In the genomic region with DNA sequence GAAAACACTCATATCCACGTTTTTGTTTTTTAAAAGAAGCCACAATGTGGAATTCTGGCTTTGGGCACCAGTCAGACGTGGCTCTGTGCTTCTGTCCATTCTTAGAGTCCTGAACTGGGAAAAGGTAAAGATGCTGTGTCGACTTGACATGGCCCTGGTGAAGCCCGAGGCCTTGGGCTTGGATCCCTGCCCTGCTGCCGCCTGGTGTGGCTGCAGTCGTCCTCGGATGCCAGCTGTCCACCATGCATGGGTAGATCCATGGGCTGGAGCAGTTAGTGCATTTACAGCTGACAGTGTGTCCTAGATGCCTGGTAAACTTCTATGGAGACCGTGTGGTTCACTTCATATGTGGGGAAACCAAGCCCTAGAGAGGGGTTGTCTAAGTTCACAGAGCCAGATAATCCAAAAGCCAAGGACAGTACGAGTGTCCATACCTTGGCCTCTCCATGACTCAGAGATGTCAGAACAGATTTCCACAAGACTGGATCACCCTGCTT, we compare ENCODE assay signal across 20 mouse cellular contexts. TPM values are rescaled to one million over a fixed set of nuclear protein-coding genes. Genes with fewer than 3 reads are reported as not detected.
DNase-seq lines count a peak whose midpoint lies in the region; ATAC-seq lines count a peak whose summit lies in the region.
"Had no signal": no experiment of that assay in that cellular context is flagged by ENCODE, and none has a peak within 500 bp of the region (broad histone marks: within the 10 kb centered on the region; RNA-seq: fewer than 3 reads in every experiment).

No protein-coding gene starts in this region.

- intact Hi-C loops in gastrocnemius, postnatal 36 days (cut with DNase I): no loop called here

- H3K4me2 ChIP-seq in forebrain, embryonic 15.5 days (replicated peaks): peak overlapping the region; percentile 21; the same call in 1 of the 2 replicates
- H3K4me2 ChIP-seq in forebrain, embryonic 16.5 days (ENCODE audit: low read length): no peak overlapping the region
- no peak overlapping the region for H3K4me2 ChIP-seq in hindbrain, embryonic 12.5 days (replicated peaks)
- H3K4me2 ChIP-seq in midbrain, embryonic 16.5 days (ENCODE audit: low read length): peak overlapping the region; percentile 27; the same call in 1 of the 2 replicates
- H3K4me2 ChIP-seq: embryonic facial prominence, embryonic 13.5 days; heart, embryonic 15.5 days; limb, embryonic 12.5 days; liver, embryonic 13.5 days; lung, embryonic 15.5 days had no signal

- no peak for ATAC-seq in forebrain, embryonic 15.5 days (replicated peaks)
- no peak for ATAC-seq in forebrain, embryonic 16.5 days
- ATAC-seq in hindbrain, embryonic 12.5 days (ENCODE audit: low FRiP score): no peak; the same call in 1 of the 2 replicates
- peak; percentile 2; the same call in 1 of the 2 replicates for ATAC-seq in midbrain, embryonic 16.5 days

- H3K27me3 ChIP-seq in forebrain, embryonic 15.5 days: no peaks in the 10 kb centered on the region
- no peaks in the 10 kb centered on the region for H3K27me3 ChIP-seq in forebrain, embryonic 16.5 days (replicated peaks; ENCODE audit: control insufficient read depth, insufficient read depth, low read length)
- peaks cover 9% of the 10 kb centered on the region; the same call in 1 of the 2 replicates for H3K27me3 ChIP-seq in hindbrain, embryonic 12.5 days
- no peaks in the 10 kb centered on the region for H3K27me3 ChIP-seq in midbrain, embryonic 16.5 days (ENCODE audit: control insufficient read depth, insufficient read depth, low read depth, low read length)
- H3K27me3 ChIP-seq: CH12.LX; heart, embryonic 15.5 days; limb, embryonic 12.5 days; liver, embryonic 13.5 days; lung, embryonic 15.5 days had no signal

- H3K9ac ChIP-seq in forebrain, embryonic 15.5 days (replicated peaks): no peak overlapping the region
- no peak overlapping the region for H3K9ac ChIP-seq in forebrain, embryonic 16.5 days (replicated peaks; ENCODE audit: low read depth, low read length)
- H3K9ac ChIP-seq in hindbrain, embryonic 12.5 days: no peak overlapping the region
- no peak overlapping the region for H3K9ac ChIP-seq in midbrain, embryonic 16.5 days (ENCODE audit: low read depth, low read length)
- H3K9ac ChIP-seq: embryonic facial prominence, embryonic 13.5 days; heart, embryonic 15.5 days; limb, embryonic 12.5 days; liver, embryonic 13.5 days; lung, embryonic 15.5 days had no signal

- 71% methylated on average over 9 of the region's 9 CpGs for WGBS in forebrain, embryonic 15.5 days
- 70% methylated on average over 9 of the region's 9 CpGs for WGBS in forebrain, embryonic 16.5 days
- WGBS in hindbrain, embryonic 12.5 days: 88% methylated on average over 9 of the region's 9 CpGs
- WGBS in midbrain, embryonic 16.5 days: 80% methylated on average over 9 of the region's 9 CpGs

- no peaks in the 10 kb centered on the region for H3K36me3 ChIP-seq in forebrain, embryonic 15.5 days
- no peaks in the 10 kb centered on the region for H3K36me3 ChIP-seq in forebrain, embryonic 16.5 days (ENCODE audit: control insufficient read depth, insufficient read depth)
- H3K36me3 ChIP-seq in hindbrain, embryonic 12.5 days: peaks cover 8% of the 10 kb centered on the region
- no peaks in the 10 kb centered on the region for H3K36me3 ChIP-seq in midbrain, embryonic 16.5 days (ENCODE audit: control insufficient read depth, insufficient read depth, low read length)
- H3K36me3 ChIP-seq: embryonic facial prominence, embryonic 13.5 days; heart, embryonic 15.5 days; liver, embryonic 13.5 days; lung, embryonic 15.5 days had no signal

- H3K9me3 ChIP-seq in forebrain, embryonic 15.5 days: no peaks in the 10 kb centered on the region
- no peaks in the 10 kb centered on the region for H3K9me3 ChIP-seq in forebrain, embryonic 16.5 days (ENCODE audit: control insufficient read depth, low read length)
- H3K9me3 ChIP-seq in hindbrain, embryonic 12.5 days (replicated peaks): no peaks in the 10 kb centered on the region
- no peaks in the 10 kb centered on the region for H3K9me3 ChIP-seq in midbrain, embryonic 16.5 days (replicated peaks; ENCODE audit: control insufficient read depth, low read length, poor library complexity, severe bottlenecking)
- H3K9me3 ChIP-seq: embryonic facial prominence, embryonic 13.5 days; heart, embryonic 15.5 days; limb, embryonic 12.5 days; liver, embryonic 13.5 days; lung, embryonic 15.5 days had no signal

- H3K27ac ChIP-seq in forebrain, embryonic 15.5 days (replicated peaks): peak overlapping the region; percentile 25; the same call in 1 of the 2 replicates
- no peak overlapping the region for H3K27ac ChIP-seq in forebrain, embryonic 16.5 days (ENCODE audit: low read length)
- H3K27ac ChIP-seq in hindbrain, embryonic 12.5 days: peak overlapping the region; percentile 30; the same call in 1 of the 2 replicates
- H3K27ac ChIP-seq in midbrain, embryonic 16.5 days (ENCODE audit: low read length): peak overlapping the region; percentile 20
- H3K27ac ChIP-seq: embryonic facial prominence, embryonic 13.5 days; heart, embryonic 15.5 days; kidney, postnatal 0 days; limb, embryonic 12.5 days; liver, embryonic 13.5 days; lung, embryonic 15.5 days; macrophage had no signal

- peak; percentile 33 for DNase-seq in adrenal gland, postnatal 25 days
- DNase-seq in adrenal gland, postnatal 10 days: no peak
- no peak for DNase-seq in ovary, adult 18-20 months (ENCODE audit: low spot score)
- no peak for DNase-seq in gastrocnemius, postnatal 36 days
- DNase-seq: heart, adult 18-20 months; kidney, adult 11 months; liver, embryonic 13.5 days; right cerebral cortex, adult 18-20 months; thymus, adult 18-20 months had no signal

- no peak overlapping the region for H3K4me3 ChIP-seq in forebrain, embryonic 15.5 days
- H3K4me3 ChIP-seq in forebrain, embryonic 16.5 days (replicated peaks; ENCODE audit: low read length): no peak overlapping the region
- H3K4me3 ChIP-seq in hindbrain, embryonic 12.5 days: no peak overlapping the region
- H3K4me3 ChIP-seq in midbrain, embryonic 16.5 days (ENCODE audit: low read depth, low read length): no peak overlapping the region
- H3K4me3 ChIP-seq: embryonic facial prominence, embryonic 13.5 days; heart, embryonic 15.5 days; limb, embryonic 12.5 days; liver, embryonic 13.5 days; lung, embryonic 15.5 days had no signal

- peaks cover 57% of the 10 kb centered on the region for H3K4me1 ChIP-seq in forebrain, embryonic 15.5 days
- peaks cover 40% of the 10 kb centered on the region for H3K4me1 ChIP-seq in forebrain, embryonic 16.5 days (replicated peaks; ENCODE audit: control insufficient read depth, insufficient read depth, low read length)
- peaks cover 78% of the 10 kb centered on the region for H3K4me1 ChIP-seq in hindbrain, embryonic 12.5 days
- H3K4me1 ChIP-seq in midbrain, embryonic 16.5 days (ENCODE audit: control insufficient read depth, insufficient read depth, low read length): peaks cover 39% of the 10 kb centered on the region
- H3K4me1 ChIP-seq: liver, embryonic 13.5 days; lung, embryonic 15.5 days had no signal

RNA-seq across cellular contexts. Expression of gene Nkain1, which starts 10.7 kb away (rescaled TPM):
- 5.6 and 7.2 TPM in 2 replicates for total RNA-seq in adrenal gland, postnatal 25 days (2021)
- total RNA-seq in adrenal gland, postnatal 10 days (2021): 1 to 10 TPM; 5.8 to 6.0 TPM
- polyA plus RNA-seq in forebrain, embryonic 15.5 days (2015; fragmentation: Nextera tagmentation; extraction: Ambion mirVana): 9.3 TPM in 2 replicates
- polyA plus RNA-seq in forebrain, embryonic 16.5 days (2015; fragmentation: Nextera tagmentation; extraction: Ambion mirVana): 7.1 and 8.1 TPM in 2 replicates
- 13.9 and 16.2 TPM in 2 replicates for polyA plus RNA-seq in hindbrain, embryonic 12.5 days (2016; fragmentation: Nextera tagmentation; extraction: Ambion mirVana)
- 7.2 and 9.1 TPM in 2 replicates for polyA plus RNA-seq in midbrain, embryonic 16.5 days (2015; fragmentation: Nextera tagmentation; extraction: Ambion mirVana)
- 10 to 100 TPM; 12.9 to 13.2 TPM for total RNA-seq in gastrocnemius, postnatal 36 days (2021)
- polyA plus RNA-seq: liver, embryonic 13.5 days had no signal

Comparison
In these comparisons a context has a peak if more than half of its experiments do, and no peak if none do; other contexts are left out.
1. H3K4me2 ChIP-seq: peak in forebrain, embryonic 15.5 days (single experiment) and midbrain, embryonic 16.5 days (single experiment); none in forebrain, embryonic 16.5 days (single experiment) and hindbrain, embryonic 12.5 days (single experiment).